Mouse (Mus musculus) MEL (cell line): ENCODE results near the gene Dclre1b.

ENCODE experiments used
- CTCF ChIP-seq, 3 experiments: IDR thresholded peaks in 2 of 3; conservative IDR thresholded peaks in 1 of 3; 2 replicates each; pipeline ENCODE4 v1.5.1; 2011 to 2012; ENCODE audit warnings: low read length in 3 of 3, low read depth in 2 of 3, mild to moderate bottlenecking in 2 of 3, improper control_type of control experiment in 1 of 3, inconsistent platforms in 1 of 3, mixed read lengths in 1 of 3, moderate library complexity in 1 of 3; ENCODE audit not compliant: control insufficient read depth in 1 of 3, insufficient read depth in 1 of 3, poor library complexity in 1 of 3, severe bottlenecking in 1 of 3
- EP300 ChIP-seq, 2 experiments: IDR thresholded peaks; 2 replicates each; pipeline ENCODE4 v1.6.1; 2011; ENCODE audit warnings: improper control_type of control experiment in 2 of 2, low read length in 2 of 2, low read depth in 1 of 2, mild to moderate bottlenecking in 1 of 2
- MYC ChIP-seq: IDR thresholded peaks from 2 replicates; pipeline ENCODE4 v1.6.1; 2011; ENCODE audit warnings: low read depth, mild to moderate bottlenecking, low read length, improper control_type of control experiment, moderate library complexity
- POLR2A ChIP-seq, 2 experiments: IDR thresholded peaks; 2 replicates each; pipeline ENCODE4 v1.6.1; 2011 to 2012; ENCODE audit warnings: low read length in 2 of 2, mild to moderate bottlenecking in 2 of 2, control low read depth in 1 of 2, improper control_type of control experiment in 1 of 2, low read depth in 1 of 2, moderate library complexity in 1 of 2; ENCODE audit not compliant: control insufficient read depth in 1 of 2, insufficient read depth in 1 of 2, poor library complexity in 1 of 2
- ZC3H11A ChIP-seq: IDR thresholded peaks from 2 replicates; pipeline ENCODE4 v1.6.1; 2012; ENCODE audit warnings: low read depth, mild to moderate bottlenecking, inconsistent platforms, low read length, improper control_type of control experiment

DNA sequence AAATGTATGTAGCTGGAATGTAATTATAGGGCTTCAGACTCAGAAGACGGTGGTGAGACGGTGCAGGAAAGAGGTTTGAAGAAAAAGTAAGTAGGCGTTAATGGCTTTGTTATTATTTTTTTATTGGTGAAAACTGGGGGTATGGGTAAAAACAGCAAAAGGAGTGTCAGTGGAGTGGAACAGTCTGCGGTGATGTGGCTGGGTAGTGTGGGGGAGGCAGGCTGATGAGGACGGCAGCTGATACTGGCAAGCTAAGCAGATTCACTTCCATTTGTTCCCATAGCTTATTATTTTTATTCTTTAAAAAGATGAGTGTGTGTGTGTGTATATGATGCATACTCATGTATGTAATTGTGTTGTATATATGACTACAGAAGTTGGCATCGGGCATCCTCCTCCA, 42.2 kb upstream of the Dclre1b start:
- TF ChIP-seq EP300 (IDR thresholded peaks at IDR 0.05; ENCODE audit: low read depth in 1 of 2, low read length in 2 of 2) (no peak), CTCF (IDR thresholded peaks at IDR 0.05 in 2 of 3, conservative IDR thresholded peaks at IDR 0.05 in 1 of 3; ENCODE audit: control insufficient read depth in 1 of 3, insufficient read depth in 1 of 3, low read depth in 2 of 3, low read length in 3 of 3, poor library complexity in 1 of 3, severe bottlenecking in 1 of 3) (no peak), MYC (no peak), POLR2A (IDR thresholded peaks at IDR 0.05; ENCODE audit: control insufficient read depth in 1 of 2, insufficient read depth in 1 of 2, low read depth in 1 of 2, low read length in 2 of 2, poor library complexity in 1 of 2) (no peak), ZC3H11A (no peak)
